Mouse (Mus musculus) intestine, postnatal 0 days (tissue): Measurements from ENCODE around the gene Usp36. TPM values are rescaled to one million over a fixed set of nuclear protein-coding genes. Genes with fewer than 3 reads are reported as not detected.

Experiments used
- ATAC-seq: fragments of 200-750 bp; cut with Nextera tagmentation; 2 replicates; pipeline ENCODE4 v1.8.0; 2017; ENCODE audit warnings: mild to moderate bottlenecking, moderate TSS enrichment, moderate library complexity
- H3K27ac ChIP-seq: fragments of 300-500 bp; sonication (generic); 2 replicates; pipeline ENCODE4 v1.5.1; 2014; ENCODE audit warnings: mild to moderate bottlenecking, low read depth, low read length, moderate library complexity
- H3K27me3 ChIP-seq: fragments of 300-500 bp; sonication (generic); replicated peaks from 2 replicates; pipeline ENCODE4 v1.6.1; 2014; ENCODE audit warnings: low read length, mixed read lengths; ENCODE audit not compliant: control insufficient read depth, insufficient read depth
- H3K36me3 ChIP-seq: fragments of 300-500 bp; sonication (generic); 2 replicates; pipeline ENCODE4 v1.6.1; 2014; ENCODE audit warnings: mild to moderate bottlenecking, moderate library complexity; ENCODE audit not compliant: control insufficient read depth, insufficient read depth
- H3K4me1 ChIP-seq: fragments of 300-500 bp; sonication (generic); replicated peaks from 2 replicates; pipeline ENCODE4 v1.6.1; 2014; ENCODE audit warnings: antibody characterized with exemption, low read length, mixed read lengths; ENCODE audit not compliant: control insufficient read depth, insufficient read depth
- H3K4me2 ChIP-seq: fragments of 300-500 bp; sonication (generic); replicated peaks from 2 replicates; pipeline ENCODE4 v1.6.1; 2014; ENCODE audit warnings: low read depth, mild to moderate bottlenecking, moderate library complexity
- H3K4me3 ChIP-seq: fragments of 300-500 bp; sonication (generic); 2 replicates; pipeline ENCODE4 v1.5.1; 2014; ENCODE audit warnings: low read depth, low read length
- H3K9ac ChIP-seq: fragments of 300-500 bp; sonication (generic); 2 replicates; pipeline ENCODE4 v1.6.1; 2014; ENCODE audit warnings: mild to moderate bottlenecking, low read depth, low read length
- H3K9me3 ChIP-seq: fragments of 300-500 bp; sonication (generic); 2 replicates; pipeline ENCODE4 v1.6.1; 2016; ENCODE audit warnings: mixed run types; ENCODE audit not compliant: control insufficient read depth
- CTCF ChIP-seq: sonication (generic); IDR thresholded peaks from 2 replicates; pipeline ENCODE4 v1.5.1; 2016; ENCODE audit warnings: low read depth, mild to moderate bottlenecking, control low read depth, antibody characterized with exemption, moderate library complexity
- WGBS: fragments of 180-500 bp; shearing (Covaris S2); extraction: QIAGEN DNeasy Blood & Tissue Kit; methylation state at CpG from one replicate; pipeline ENCODE4 v1.1.7; 2014; 5-methylcytosine and 5-hydroxymethylcytosine counted together
- polyA plus RNA-seq: library from polyadenylated mRNA; unstranded; fragments of >200 nt; fragmentation: Nextera tagmentation; extraction: Ambion mirVana; gene quantifications from 2 replicates; pipeline ENCODE4 v1.2.1, GENCODE M21; 2015

The Usp36 gene
- polyA plus RNA-seq, 1 experiment from 2014 or later, result 6.0 TPM

DNA sequence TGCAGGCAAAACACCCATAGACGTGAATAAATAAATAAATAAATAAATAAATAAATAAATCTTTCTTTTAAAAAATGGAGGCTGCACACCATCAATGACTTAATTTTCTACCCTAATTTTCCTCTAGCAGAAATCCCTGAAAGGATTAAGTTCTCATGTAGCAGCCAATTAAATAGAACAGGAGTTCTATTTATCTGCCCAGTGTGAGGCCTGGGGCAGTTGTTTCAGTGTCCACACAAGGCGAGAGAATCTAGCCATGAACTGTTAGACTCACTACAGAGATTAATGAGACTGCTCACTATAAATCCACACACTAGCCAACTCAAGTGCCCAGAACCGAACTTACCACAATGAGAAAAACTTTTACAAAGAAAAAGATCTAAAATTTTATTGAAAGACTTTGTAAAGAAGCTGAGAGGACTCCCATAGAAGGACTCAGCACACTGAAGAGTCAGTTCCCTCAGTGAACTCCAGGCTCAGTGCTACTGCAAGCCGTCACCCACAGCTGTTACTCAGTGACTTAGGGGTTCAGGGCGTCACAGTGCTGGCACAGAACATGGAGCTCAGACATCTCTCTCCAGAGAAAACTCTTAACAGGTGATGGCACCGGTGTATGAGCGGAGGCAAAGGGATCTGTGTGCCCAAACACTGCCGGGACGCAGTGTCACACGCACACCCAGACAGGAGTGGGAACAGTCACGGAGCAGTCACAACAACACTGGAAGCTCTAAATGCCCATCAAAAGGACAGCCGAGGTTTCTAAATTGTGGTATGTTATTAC lies 64.8 kb downstream of the Usp36 start:
- H3K9me3 ChIP-seq, result no peaks in the 10 kb centered on the region
- H3K27me3 ChIP-seq, result no peaks in the 10 kb centered on the region
- H3K4me3 ChIP-seq, result no peak overlapping the region
- no peak overlapping the region for H3K9ac ChIP-seq
- H3K4me1 ChIP-seq, result no peaks in the 10 kb centered on the region
- H3K36me3 ChIP-seq, result no peaks in the 10 kb centered on the region
- no peak overlapping the region for H3K27ac ChIP-seq
- 84% methylated on average over 12 of the region's 12 CpGs for WGBS
- no peak for ATAC-seq
- no peak overlapping the region for H3K4me2 ChIP-seq
- TF ChIP-seq CTCF, result no peak

DNA sequence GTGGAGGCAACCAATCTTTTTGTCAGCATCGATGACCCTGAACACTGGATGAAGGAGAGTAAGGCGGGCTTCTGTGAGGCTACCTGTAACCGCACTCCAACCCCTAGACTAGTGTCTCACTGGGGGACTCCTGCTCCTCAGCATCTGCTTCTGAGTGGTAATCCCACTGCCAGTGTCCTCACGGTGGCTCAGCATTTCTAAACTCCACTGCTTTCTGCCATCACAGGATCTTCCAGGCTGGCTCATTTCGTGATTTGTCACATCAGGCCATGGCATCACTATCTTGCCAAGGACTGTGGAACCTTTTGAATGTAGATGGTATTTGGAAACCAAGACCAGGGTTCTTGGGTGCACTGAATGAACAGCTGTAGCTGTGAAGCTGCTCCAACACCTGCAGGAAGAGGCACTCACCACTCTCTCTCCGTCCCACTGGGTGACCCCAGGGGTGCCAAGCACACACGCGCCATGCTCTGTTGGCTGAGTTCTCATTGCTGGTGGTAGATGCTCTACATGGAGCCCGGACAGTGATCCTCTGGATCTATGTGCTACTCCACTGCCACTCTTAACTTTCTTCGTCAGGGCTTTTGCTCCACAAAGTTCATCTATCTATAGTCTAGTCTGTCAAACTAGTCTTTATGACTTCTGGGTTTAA lies 66.5 kb downstream of the Usp36 start:
- Histone ChIP-seq H3K9ac (no peak overlapping the region), H3K4me2 (no peak overlapping the region), H3K27me3 (no peaks in the 10 kb centered on the region), H3K9me3 (no peaks in the 10 kb centered on the region), H3K27ac (no peak overlapping the region), H3K36me3 (no peaks in the 10 kb centered on the region), H3K4me1 (no peaks in the 10 kb centered on the region), H3K4me3 (no peak overlapping the region)
- whole genome bisulfite sequencing, result 83% methylated on average over 10 of the region's 10 CpGs
- no peak for ATAC-seq
- TF ChIP-seq CTCF, result no peak

DNA sequence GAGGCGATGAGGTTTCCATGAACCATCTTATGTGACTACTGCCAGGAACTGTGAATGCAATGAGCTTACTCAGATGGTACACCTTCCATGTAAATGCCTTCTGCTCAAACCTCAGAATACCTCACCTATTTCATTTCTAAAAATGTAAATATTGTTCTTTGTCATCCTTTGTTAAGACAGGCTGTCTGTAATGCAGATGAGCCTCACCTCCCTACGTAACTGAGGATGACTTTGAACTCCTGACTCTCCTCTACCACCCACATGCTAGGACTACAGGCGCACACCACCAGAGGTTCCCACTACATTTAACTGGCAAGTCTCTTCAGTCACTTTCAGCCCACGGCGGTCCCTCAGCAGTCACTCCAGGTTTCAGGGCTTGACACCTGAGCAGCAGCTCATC lies 67.1 kb downstream of the Usp36 start:
- Histone ChIP-seq H3K4me1 (no peaks in the 10 kb centered on the region), H3K27me3 (no peaks in the 10 kb centered on the region), H3K9ac (no peak overlapping the region), H3K4me2 (no peak overlapping the region), H3K9me3 (no peaks in the 10 kb centered on the region), H3K36me3 (no peaks in the 10 kb centered on the region), H3K4me3 (no peak overlapping the region), H3K27ac (no peak overlapping the region)
- 79% methylated on average over 5 of the region's 5 CpGs for WGBS
- no peak for TF ChIP-seq CTCF
- no peak for ATAC-seq

DNA sequence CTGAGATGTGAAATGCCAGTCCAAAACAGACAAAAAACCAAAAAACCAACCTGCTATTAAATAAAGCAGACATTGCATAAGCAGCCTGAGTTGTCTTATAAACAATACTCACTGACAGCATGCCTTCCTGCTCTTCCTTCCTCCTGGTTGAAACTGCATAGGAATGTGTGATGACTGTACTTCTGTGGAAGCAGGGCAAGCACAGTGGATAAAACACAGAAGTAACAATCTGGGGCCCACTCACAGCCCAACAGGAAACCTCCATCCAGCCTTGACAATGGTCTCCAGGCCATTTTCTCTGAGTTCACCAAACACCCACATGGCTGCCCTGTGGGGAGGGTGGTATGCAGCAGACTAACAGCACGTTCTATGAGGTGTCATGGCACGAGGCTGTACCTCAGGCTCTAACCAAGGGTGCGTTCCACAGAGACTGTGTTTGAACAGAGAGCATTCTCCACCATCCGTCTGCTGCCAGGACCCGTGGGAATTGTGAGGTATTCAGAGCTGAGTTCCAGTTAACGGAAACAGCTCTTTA lies 67.6 kb downstream of the Usp36 start:
- Histone ChIP-seq H3K9ac (no peak overlapping the region), H3K27ac (no peak overlapping the region), H3K9me3 (no peaks in the 10 kb centered on the region), H3K27me3 (no peaks in the 10 kb centered on the region), H3K36me3 (no peaks in the 10 kb centered on the region; the same call in 1 of the 2 replicates), H3K4me2 (no peak overlapping the region), H3K4me3 (no peak overlapping the region), H3K4me1 (0 out of 2 replicates have a peak, but pooled peaks cover under 1% of the 10 kb centered on the region)
- TF ChIP-seq CTCF, result no peak
- ATAC-seq, result no peak
- WGBS, result 49% methylated on average over 6 of the region's 6 CpGs

DNA sequence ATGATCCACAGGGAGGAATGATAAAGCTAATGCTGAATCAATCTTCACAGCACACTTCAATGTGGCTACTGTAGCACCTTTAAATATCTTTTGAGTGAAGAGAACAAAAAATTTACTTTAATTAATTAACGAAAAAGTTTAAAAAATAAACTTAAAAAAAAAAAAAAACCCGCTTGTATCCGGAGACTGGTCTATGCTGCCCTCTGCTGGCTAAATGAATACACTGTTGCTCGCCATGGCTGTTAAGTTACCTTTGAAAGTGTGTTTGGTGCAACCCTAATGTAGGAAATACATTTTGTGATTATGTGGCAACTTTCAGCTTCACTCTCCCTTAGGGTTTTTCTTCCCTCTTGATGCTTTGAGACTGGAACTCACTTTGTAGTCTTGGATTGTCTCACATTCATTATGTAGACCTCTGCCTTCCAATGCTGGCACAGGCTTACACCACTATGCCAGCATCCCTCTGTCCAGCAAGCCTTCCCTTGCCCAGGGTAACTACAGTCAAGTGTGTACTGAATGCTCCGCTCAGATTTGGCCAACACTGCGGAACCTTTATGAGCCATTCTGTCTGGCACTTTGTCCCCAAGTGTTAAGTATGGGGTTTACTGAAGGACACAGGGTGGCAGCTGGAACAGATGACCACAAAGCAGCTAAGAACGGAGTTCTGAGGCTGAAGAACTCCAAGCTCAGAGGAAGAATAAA lies 69.3 kb downstream of the Usp36 start:
- Histone ChIP-seq H3K27me3 (no peaks in the 10 kb centered on the region), H3K4me2 (no peak overlapping the region), H3K4me3 (no peak overlapping the region), H3K27ac (no peak overlapping the region), H3K4me1 (0 out of 2 replicates have a peak, but pooled peaks cover 2% of the 10 kb centered on the region), H3K36me3 (no peaks in the 10 kb centered on the region; the same call in 1 of the 2 replicates), H3K9ac (no peak overlapping the region), H3K9me3 (no peaks in the 10 kb centered on the region)
- TF ChIP-seq CTCF, result peak; percentile 83
- WGBS, result 28% methylated on average over 7 of the region's 7 CpGs
- no peak for ATAC-seq

DNA sequence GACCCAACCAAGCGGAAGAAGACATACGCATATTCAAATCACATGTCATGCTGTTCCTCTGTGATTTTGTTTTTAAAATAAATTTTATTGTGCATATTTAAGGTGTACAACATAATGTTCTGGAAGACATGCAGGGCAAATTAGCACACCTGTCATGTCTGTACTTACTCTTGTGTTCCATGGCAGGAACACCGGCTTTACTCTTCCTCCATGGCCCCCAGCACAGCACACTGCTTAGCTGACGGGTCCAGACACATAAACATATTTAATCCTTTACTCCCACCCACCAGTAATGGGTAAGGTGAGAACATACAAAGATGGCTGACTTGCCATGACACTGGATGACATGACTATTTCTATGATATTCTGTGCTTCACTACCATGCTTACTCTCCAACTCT lies 71.0 kb downstream of the Usp36 start:
- Histone ChIP-seq H3K36me3 (no peaks in the 10 kb centered on the region; the same call in 1 of the 2 replicates), H3K9ac (no peak overlapping the region), H3K4me1 (0 out of 2 replicates have a peak, but pooled peaks cover 2% of the 10 kb centered on the region), H3K4me2 (no peak overlapping the region), H3K27ac (no peak overlapping the region), H3K4me3 (no peak overlapping the region), H3K27me3 (no peaks in the 10 kb centered on the region), H3K9me3 (no peaks in the 10 kb centered on the region)
- no peak for TF ChIP-seq CTCF
- WGBS, result 94% methylated on average over 4 of the region's 4 CpGs
- no peak for ATAC-seq
